Mouse (Mus musculus) bone marrow, adult 2 months (tissue): ENCODE results near the gene Mcm5.

Experiments used
- CTCF ChIP-seq: fragments of 200-500 bp; IDR thresholded peaks from 2 replicates; pipeline ENCODE4 v1.5.1; 2011; ENCODE audit warnings: low read length, control low read depth; ENCODE audit not compliant: control insufficient read depth, insufficient read depth
- POLR2A ChIP-seq: fragments of 200-500 bp; IDR thresholded peaks from 2 replicates; pipeline ENCODE4 v1.6.1; 2011; ENCODE audit warnings: low read depth, mild to moderate bottlenecking, control low read depth, low read length, borderline replicate concordance; ENCODE audit not compliant: control insufficient read depth

DNA sequence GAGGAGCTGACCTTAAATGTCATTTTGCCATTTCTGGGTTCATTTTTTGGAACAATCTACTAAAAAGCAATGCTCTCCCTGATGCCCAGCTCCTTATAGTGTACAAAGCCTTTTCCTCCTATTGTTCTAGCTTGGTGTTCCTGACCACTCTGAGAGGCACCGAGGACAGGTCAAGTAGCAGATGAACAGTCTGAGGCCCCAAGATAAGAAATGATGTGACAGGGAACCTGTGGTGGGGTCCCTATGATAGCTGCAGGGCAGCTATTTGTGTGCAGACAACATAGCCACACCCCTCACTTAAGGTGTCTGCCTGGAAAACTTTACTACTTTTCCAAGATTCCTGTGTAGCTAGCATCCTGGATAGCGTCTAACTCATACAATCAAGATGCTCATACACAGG is 26.9 kb downstream of the Mcm5 start:
- TF ChIP-seq POLR2A (no peak), CTCF (no peak)
